Mouse (Mus musculus) C3H10T1/2 (cell line): Measurements from ENCODE around the gene Tbp. TPM values are rescaled to one million over a fixed set of nuclear protein-coding genes. Genes with fewer than 3 reads are reported as not detected.

Experiments
- polyA plus RNA-seq, 2 experiments: library from polyadenylated mRNA; unstranded; fragments of >200 nt; fragmentation: generic; extraction: Trizol; gene quantifications; one replicate each; pipeline ENCODE4 v1.2.1; 2012; ENCODE audit warnings: missing spikeins in 2 of 2

Gene Tbp
- polyA plus RNA-seq = 10 to 100 TPM in 1 of 2 experiments, 1 to 10 TPM in 1; 5.0 to 15.2 TPM

GRCm38 (mm10) chr17:15499656-15500394 lies at the start of gene Tbp, which contains the start of gene Psmb1:
TSS of gene Tbp (plus strand) at chr17:15499888.
TSS of gene Psmb1 (minus strand) at chr17:15499751.

DNA sequence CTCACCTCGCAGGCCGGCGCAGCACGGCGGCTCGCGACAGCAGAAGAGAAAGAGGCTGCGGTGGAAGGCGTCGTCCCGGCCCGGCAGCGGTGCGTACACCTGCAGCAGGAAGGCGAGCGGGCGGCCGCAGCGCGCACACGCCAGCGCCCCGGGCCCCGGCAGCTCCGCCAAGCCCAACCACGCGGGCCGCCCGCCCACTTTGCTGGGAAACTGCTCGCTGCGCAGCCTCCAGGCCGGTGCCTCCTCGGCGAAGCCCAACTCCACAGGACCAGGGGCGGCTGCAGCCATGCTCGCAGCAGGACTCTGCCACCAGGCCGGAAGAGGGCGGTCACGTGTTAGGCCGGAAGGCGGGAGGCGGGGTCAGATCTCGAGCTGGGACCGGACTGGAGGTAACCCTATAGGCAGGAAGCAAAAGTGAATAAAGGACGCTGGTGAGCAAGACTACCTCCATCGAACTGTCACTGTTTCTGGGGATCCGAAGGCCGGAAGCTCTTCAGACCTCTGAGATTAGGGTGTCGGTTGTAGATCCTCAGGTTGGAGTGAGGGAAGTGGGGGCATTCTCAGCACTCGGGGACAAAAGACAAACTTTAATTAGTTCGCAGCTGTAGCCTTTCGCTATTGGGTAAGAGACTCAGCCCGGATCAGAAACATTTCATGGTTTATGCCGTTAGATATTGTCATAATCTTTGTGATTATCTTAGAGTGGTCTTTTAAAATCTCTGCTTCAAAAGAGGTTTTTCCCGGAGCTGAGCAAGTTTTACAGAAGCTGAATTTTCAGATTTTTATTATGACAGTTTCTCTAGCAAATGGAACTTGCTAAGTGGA lies 27.5 kb downstream of the Tbp start, which contains the start of gene Pdcd2:
TSS of gene Pdcd2 (minus strand) at position 316 of the 825 bp plus-strand sequence.

DNA sequence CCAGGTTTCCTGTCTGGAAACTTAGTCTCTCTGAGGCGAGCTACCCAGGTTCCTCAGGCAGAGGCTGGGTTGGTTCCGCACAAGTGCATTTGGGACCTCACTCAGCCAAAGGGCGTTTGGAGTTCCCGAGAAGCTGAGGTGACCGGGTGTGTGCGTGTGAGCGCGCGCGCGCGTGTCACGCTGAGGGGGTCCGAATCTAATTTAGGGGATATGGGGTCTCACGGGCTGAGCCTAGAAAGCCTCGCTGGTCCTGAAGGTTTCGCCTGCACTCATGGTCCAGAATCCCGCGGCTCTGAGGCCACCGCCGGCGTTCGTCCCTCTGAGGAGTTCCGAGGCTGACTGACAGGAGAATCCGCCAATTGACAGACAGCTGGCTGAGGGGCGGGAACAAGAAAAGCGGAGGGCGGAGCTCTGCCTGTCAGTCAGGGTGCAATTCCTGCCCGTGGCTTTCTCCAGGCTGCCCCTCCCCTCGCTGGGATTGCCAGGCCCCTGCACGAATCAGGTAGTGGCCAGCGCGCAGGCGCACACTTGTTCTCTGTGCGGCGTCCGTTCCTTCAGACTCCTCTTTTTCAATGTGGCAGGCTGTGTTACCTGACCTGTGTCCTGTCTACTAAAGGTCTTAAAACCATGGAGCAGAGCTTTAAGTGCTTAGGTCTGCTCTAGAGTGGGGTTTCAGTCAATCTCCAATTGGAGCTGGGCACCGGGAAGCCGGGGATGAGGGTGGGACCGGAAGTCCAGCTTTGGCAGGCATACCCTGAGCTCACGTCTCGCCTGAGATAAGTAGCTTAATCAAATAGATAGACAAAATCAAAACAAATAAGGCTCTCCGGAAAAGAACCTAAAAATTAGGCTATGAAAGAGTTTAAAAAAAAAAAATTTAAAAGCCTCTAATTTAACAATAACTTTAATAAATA lies 64.6 kb downstream of the Tbp start, which contains the start of gene Prdm9:
TSS of gene Prdm9 (minus strand) at position 341 of the 914 bp plus-strand sequence.

Other genes starting within 250 kb of the Tbp start
- gene Dll1, start 123.0 kb upstream of the Tbp start, polyA plus RNA-seq = under 1 TPM; 0.06 to 0.77 TPM
- 10 to 100 TPM in 1 of 2 experiments, 1 to 10 TPM in 1; 1.4 to 20.0 TPM for gene Fam120b, start 103.7 kb upstream of the Tbp start, polyA plus RNA-seq
- 100 to 1,000 TPM; 276 to 334 TPM for gene Psmb1, start 137 bp upstream of the Tbp start, polyA plus RNA-seq
- 10 to 100 TPM; 46.3 to 61.6 TPM for gene Pdcd2, start 27.4 kb downstream of the Tbp start, polyA plus RNA-seq
- under 1 TPM; 0.07 to 0.86 TPM for gene Prdm9, start 64.5 kb downstream of the Tbp start, polyA plus RNA-seq
- 1 to 10 TPM in 1 of 2 experiments, under 1 TPM in 1; 0.49 to 2.2 TPM for gene Chd1, start 205.1 kb downstream of the Tbp start, polyA plus RNA-seq